Mouse (Mus musculus) intestine, embryonic 15.5 days (tissue): ENCODE results near the gene Palld. TPM values are rescaled to one million over a fixed set of nuclear protein-coding genes. Genes with fewer than 3 reads are reported as not detected.

Experiments used
- ATAC-seq: fragments of 200-750 bp; cut with Nextera tagmentation; 2 replicates; pipeline ENCODE4 v1.8.0; 2017; ENCODE audit warnings: moderate TSS enrichment, moderate library complexity
- H3K27ac ChIP-seq: fragments of 300-500 bp; sonication (generic); 2 replicates; pipeline ENCODE4 v1.5.1; 2015; ENCODE audit warnings: mild to moderate bottlenecking, inconsistent platforms
- H3K27me3 ChIP-seq: fragments of 300-500 bp; sonication (generic); replicated peaks from 2 replicates; pipeline ENCODE4 v1.6.1; 2015; ENCODE audit warnings: inconsistent platforms
- H3K36me3 ChIP-seq: fragments of 300-500 bp; sonication (generic); 2 replicates; pipeline ENCODE4 v1.6.1; 2015; ENCODE audit warnings: inconsistent platforms
- H3K4me1 ChIP-seq: fragments of 300-500 bp; sonication (generic); replicated peaks from 2 replicates; pipeline ENCODE4 v1.6.1; 2015; ENCODE audit warnings: inconsistent platforms
- H3K4me2 ChIP-seq: fragments of 300-500 bp; sonication (generic); replicated peaks from 2 replicates; pipeline ENCODE4 v1.6.1; 2015; ENCODE audit warnings: mild to moderate bottlenecking, inconsistent platforms
- H3K4me3 ChIP-seq: fragments of 300-500 bp; sonication (generic); replicated peaks from 2 replicates; pipeline ENCODE4 v1.5.1; 2015; ENCODE audit warnings: inconsistent platforms
- H3K9ac ChIP-seq: fragments of 300-500 bp; sonication (generic); 2 replicates; pipeline ENCODE4 v1.6.1; 2015; ENCODE audit warnings: inconsistent platforms
- H3K9me3 ChIP-seq: fragments of 300-500 bp; sonication (generic); 2 replicates; pipeline ENCODE4 v1.6.1; 2016; ENCODE audit warnings: inconsistent platforms
- WGBS: fragments of 180-500 bp; shearing (Covaris S2); methylation state at CpG from one replicate; pipeline ENCODE4 v1.1.7; 2015; 5-methylcytosine and 5-hydroxymethylcytosine counted together
- polyA plus RNA-seq: library from polyadenylated mRNA; unstranded; fragments of >200 nt; fragmentation: Nextera tagmentation; extraction: Ambion mirVana; gene quantifications from 2 replicates; pipeline ENCODE4 v1.2.1, GENCODE M21; 2015

Gene Palld
- polyA plus RNA-seq, 1 experiment from 2014 or later = 81.9 TPM

- Histone ChIP-seq H3K9ac (no peak overlapping the region), H3K4me3 (no peak overlapping the region), H3K9me3 (no peaks in the 10 kb centered on the region), H3K27me3 (no peaks in the 10 kb centered on the region), H3K27ac (no peak overlapping the region), H3K4me2 (no peak overlapping the region), H3K36me3 (no peaks in the 10 kb centered on the region; the same call in 1 of the 2 replicates), H3K4me1 (no peaks in the 10 kb centered on the region)
- 80% methylated on average over 3 of the region's 3 CpGs for WGBS
- ATAC-seq = no peak
These were observed 197.0 kb downstream of the Palld start for GRCm38 (mm10) chr8:61705491-61705890.

- H3K4me3 ChIP-seq = no peak overlapping the region
- H3K4me2 ChIP-seq = no peak overlapping the region
- H3K27ac ChIP-seq = no peak overlapping the region
- no peak overlapping the region for H3K9ac ChIP-seq
- H3K27me3 ChIP-seq = no peaks in the 10 kb centered on the region
- no peaks in the 10 kb centered on the region for H3K36me3 ChIP-seq
- H3K4me1 ChIP-seq = no peaks in the 10 kb centered on the region
- WGBS = 63% methylated on average over 8 of the region's 8 CpGs
- no peak for ATAC-seq
- no peaks in the 10 kb centered on the region for H3K9me3 ChIP-seq
These were observed 200.4 kb downstream of the Palld start for GRCm38 (mm10) chr8:61702122-61702521.

GRCm38 (mm10) chr8:61700932-61701681 lies 201.4 kb downstream of the Palld start:
- Histone ChIP-seq H3K27me3 (no peaks in the 10 kb centered on the region), H3K36me3 (no peaks in the 10 kb centered on the region), H3K9ac (no peak overlapping the region), H3K4me2 (no peak overlapping the region), H3K27ac (no peak overlapping the region), H3K9me3 (no peaks in the 10 kb centered on the region), H3K4me3 (no peak overlapping the region), H3K4me1 (no peaks in the 10 kb centered on the region)
- ATAC-seq = peak; percentile 36; the same call in 1 of the 2 replicates
- 55% methylated on average over 9 of the region's 9 CpGs for WGBS

- no peak overlapping the region for H3K27ac ChIP-seq
- no peak overlapping the region for H3K4me2 ChIP-seq
- no peak overlapping the region for H3K4me3 ChIP-seq
- ATAC-seq = no peak
- 83% methylated on average over 1 of the region's 1 CpGs for WGBS
- H3K4me1 ChIP-seq = no peaks in the 10 kb centered on the region
- no peaks in the 10 kb centered on the region for H3K27me3 ChIP-seq
- H3K36me3 ChIP-seq = no peaks in the 10 kb centered on the region
- no peak overlapping the region for H3K9ac ChIP-seq
- no peaks in the 10 kb centered on the region for H3K9me3 ChIP-seq
These were observed 202.2 kb downstream of the Palld start for GRCm38 (mm10) chr8:61700298-61700697.

GRCm38 (mm10) chr8:61698959-61699358 lies 203.5 kb downstream of the Palld start:
- no peaks in the 10 kb centered on the region for H3K4me1 ChIP-seq
- 83% methylated on average over 2 of the region's 2 CpGs for WGBS

GRCm38 (mm10) chr8:61697728-61698385 lies 204.6 kb downstream of the Palld start:
- Histone ChIP-seq H3K4me2 (no peak overlapping the region), H3K4me3 (no peak overlapping the region), H3K9me3 (no peaks in the 10 kb centered on the region), H3K36me3 (no peaks in the 10 kb centered on the region), H3K27ac (no peak overlapping the region), H3K27me3 (no peaks in the 10 kb centered on the region), H3K9ac (no peak overlapping the region), H3K4me1 (no peaks in the 10 kb centered on the region)
- 58% methylated on average over 7 of the region's 7 CpGs for WGBS
- no peak; the same call in 1 of the 2 replicates for ATAC-seq

More at GRCm38 (mm10) chr8:61698959-61699358, 203.5 kb downstream of the Palld start:
- Histone ChIP-seq H3K36me3 (no peaks in the 10 kb centered on the region), H3K4me2 (no peak overlapping the region), H3K27me3 (no peaks in the 10 kb centered on the region), H3K9me3 (no peaks in the 10 kb centered on the region), H3K27ac (no peak overlapping the region), H3K9ac (no peak overlapping the region), H3K4me3 (no peak overlapping the region)
- ATAC-seq = no peak

- H3K4me1 ChIP-seq = no peaks in the 10 kb centered on the region
- H3K36me3 ChIP-seq = no peaks in the 10 kb centered on the region
- no peaks in the 10 kb centered on the region for H3K9me3 ChIP-seq
- no peaks in the 10 kb centered on the region for H3K27me3 ChIP-seq
- H3K9ac ChIP-seq = no peak overlapping the region
- H3K4me3 ChIP-seq = no peak overlapping the region
- no peak overlapping the region for H3K4me2 ChIP-seq
- H3K27ac ChIP-seq = no peak overlapping the region
- 84% methylated on average over 2 of the region's 2 CpGs for WGBS
- no peak for ATAC-seq
These were observed 205.5 kb downstream of the Palld start for GRCm38 (mm10) chr8:61696846-61697455.

- no peaks in the 10 kb centered on the region for H3K4me1 ChIP-seq
- H3K36me3 ChIP-seq = no peaks in the 10 kb centered on the region
- H3K27me3 ChIP-seq = no peaks in the 10 kb centered on the region
- no peak overlapping the region for H3K9ac ChIP-seq
- ATAC-seq = no peak
- 53% methylated on average over 1 of the region's 1 CpGs for WGBS
- H3K9me3 ChIP-seq = no peaks in the 10 kb centered on the region
- H3K4me2 ChIP-seq = no peak overlapping the region
- no peak overlapping the region for H3K27ac ChIP-seq
- no peak overlapping the region for H3K4me3 ChIP-seq
These were observed 207.1 kb downstream of the Palld start for GRCm38 (mm10) chr8:61695416-61695815.

GRCm38 (mm10) chr8:61692866-61693265 lies 209.6 kb downstream of the Palld start:
- no peak for ATAC-seq
- Histone ChIP-seq H3K27me3 (no peaks in the 10 kb centered on the region), H3K4me1 (no peaks in the 10 kb centered on the region), H3K9me3 (no peaks in the 10 kb centered on the region), H3K9ac (no peak overlapping the region), H3K36me3 (no peaks in the 10 kb centered on the region), H3K27ac (no peak overlapping the region), H3K4me3 (no peak overlapping the region), H3K4me2 (no peak overlapping the region)
- 80% methylated on average over 4 of the region's 4 CpGs for WGBS

- Histone ChIP-seq H3K9ac (no peak overlapping the region), H3K27ac (no peak overlapping the region), H3K27me3 (no peaks in the 10 kb centered on the region), H3K36me3 (no peaks in the 10 kb centered on the region), H3K4me2 (no peak overlapping the region), H3K4me3 (no peak overlapping the region), H3K9me3 (no peaks in the 10 kb centered on the region), H3K4me1 (no peaks in the 10 kb centered on the region)
- WGBS = 91% methylated on average over 3 of the region's 3 CpGs
- ATAC-seq = no peak
These were observed 210.4 kb downstream of the Palld start for GRCm38 (mm10) chr8:61692129-61692528.

- ATAC-seq = no peak
- Histone ChIP-seq H3K4me1 (no peaks in the 10 kb centered on the region), H3K4me2 (no peak overlapping the region), H3K27ac (no peak overlapping the region), H3K36me3 (no peaks in the 10 kb centered on the region), H3K9ac (no peak overlapping the region), H3K4me3 (no peak overlapping the region), H3K27me3 (no peaks in the 10 kb centered on the region), H3K9me3 (no peaks in the 10 kb centered on the region)
- 22% methylated on average over 1 of the region's 1 CpGs for whole genome bisulfite sequencing
These were observed 211.1 kb downstream of the Palld start for GRCm38 (mm10) chr8:61691391-61691790.

GRCm38 (mm10) chr8:61687071-61687470 lies 215.4 kb downstream of the Palld start:
- H3K4me1 ChIP-seq = no peaks in the 10 kb centered on the region
- 70% methylated on average over 4 of the region's 4 CpGs for WGBS

More at GRCm38 (mm10) chr8:61687071-61687470, 215.4 kb downstream of the Palld start:
- H3K27me3 ChIP-seq = no peaks in the 10 kb centered on the region
- H3K9ac ChIP-seq = no peak overlapping the region
- no peak for ATAC-seq
- H3K9me3 ChIP-seq = no peaks in the 10 kb centered on the region
- no peaks in the 10 kb centered on the region for H3K36me3 ChIP-seq
- H3K4me2 ChIP-seq = no peak overlapping the region
- H3K27ac ChIP-seq = no peak overlapping the region
- H3K4me3 ChIP-seq = no peak overlapping the region
